Mouse (Mus musculus): Measurements from ENCODE around the gene B430306N03Rik. TPM values are rescaled to one million over a fixed set of nuclear protein-coding genes. Genes with fewer than 3 reads are reported as not detected.

B430306N03Rik gene
- polyA plus RNA-seq (2014; fragmentation: Illumina TruSeq; extraction: RNeasy Lipid Tissue Mini Kit (QIAGEN cat#74804); ENCODE audit: low read depth, low replicate concordance): 2.6 TPM

DNA sequence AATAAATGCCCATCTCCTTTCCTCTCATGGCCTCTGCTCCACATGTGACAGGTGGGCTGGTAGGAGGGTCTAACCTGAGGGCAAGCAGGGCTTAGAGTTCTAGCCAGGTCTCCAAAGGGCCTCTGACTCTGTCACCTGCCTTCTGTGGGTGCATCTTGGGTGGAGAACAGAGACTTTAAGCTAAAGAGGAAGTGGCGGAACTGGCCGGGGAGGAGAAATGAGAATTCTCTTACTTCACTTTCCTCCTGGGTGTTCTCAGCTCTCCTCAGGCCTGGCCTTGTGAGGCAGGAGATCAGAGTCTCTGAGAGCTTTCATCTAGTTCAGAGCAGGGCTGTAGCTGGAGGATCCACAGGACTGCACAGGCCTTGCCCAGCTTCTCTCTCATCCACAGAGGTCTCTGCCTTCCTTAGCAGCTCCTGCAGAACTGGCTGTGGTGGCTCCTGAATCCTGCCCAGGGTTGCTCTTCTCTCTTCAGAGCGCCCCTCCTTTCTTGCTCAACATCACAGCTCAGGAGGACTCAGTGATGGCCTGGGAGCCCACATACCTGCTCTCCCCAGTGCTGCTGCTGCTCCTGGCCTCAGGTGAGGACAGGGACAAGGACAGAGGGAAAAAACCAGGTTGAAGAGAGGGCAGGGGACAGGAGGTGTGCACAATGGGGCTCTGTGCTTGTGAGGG, at the start of gene B430306N03Rik:
Gene B430306N03Rik, plus strand, starts transcription at position 237 of the 675 bp plus-strand sequence.

DNA sequence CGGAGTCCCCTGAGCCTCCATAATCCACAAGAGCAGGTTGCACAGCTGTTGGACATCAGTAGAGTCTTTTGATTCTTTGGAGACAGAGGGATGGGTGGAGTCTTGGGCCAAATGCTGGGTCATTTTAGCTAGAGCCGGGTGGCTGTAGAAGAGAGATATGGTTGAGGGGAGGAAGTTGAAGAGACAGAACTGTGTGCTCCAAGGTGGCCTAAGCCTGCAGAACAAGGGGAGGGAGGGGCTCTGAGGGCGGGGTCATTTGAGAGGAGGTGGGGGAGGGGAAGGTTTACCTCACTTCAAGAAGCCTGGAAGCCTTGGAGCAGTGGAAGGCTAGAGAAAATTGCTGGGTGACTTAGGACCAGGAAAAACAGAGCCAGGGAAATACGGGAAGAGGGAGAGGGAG, 16.7 kb upstream of the B430306N03Rik start, which contains the start of gene Treml2:
Gene Treml2, plus strand, starts transcription at position 296 of the 400 bp plus-strand sequence.

DNA sequence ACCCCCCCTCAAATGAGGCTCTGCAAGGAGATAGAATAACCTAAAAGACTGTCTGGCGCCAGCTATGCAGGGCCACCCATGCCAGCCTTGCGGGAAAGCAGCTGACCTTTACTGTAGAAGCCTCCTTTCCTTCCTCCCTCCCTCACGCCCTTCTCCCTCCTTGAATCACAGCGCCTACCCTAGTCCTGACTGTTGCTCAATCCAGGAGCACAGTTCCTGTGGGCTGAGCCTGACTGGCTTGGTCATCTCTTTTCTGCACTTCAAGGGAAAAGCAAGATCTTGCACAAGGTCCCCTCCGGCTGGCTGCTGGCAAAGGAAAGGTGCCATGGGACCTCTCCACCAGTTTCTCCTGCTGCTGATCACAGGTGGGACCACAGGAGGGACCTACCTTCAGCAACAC, 30.3 kb downstream of the B430306N03Rik start, which contains the start of gene Trem2:
Gene Trem2, plus strand, starts transcription at position 171 of the 400 bp plus-strand sequence.

DNA sequence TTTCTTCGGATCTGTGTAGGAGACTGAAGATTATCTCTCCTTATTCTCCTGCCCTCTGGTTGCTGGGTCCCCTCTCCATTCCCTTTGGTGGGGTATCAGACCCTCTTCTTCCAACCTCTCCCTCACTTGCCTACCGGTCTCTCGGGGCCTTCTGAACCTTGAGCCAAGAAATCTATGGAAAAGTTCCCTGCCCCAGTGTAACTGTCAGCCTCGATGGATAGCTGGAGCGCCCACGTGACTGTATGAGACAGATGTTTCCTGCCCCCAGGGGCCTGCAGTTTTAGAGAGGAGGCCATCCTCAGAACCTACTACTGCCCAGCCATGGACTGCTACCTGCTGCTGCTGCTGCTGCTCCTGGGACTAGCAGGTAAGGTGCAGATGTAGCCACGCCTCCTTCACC, 43.7 kb downstream of the B430306N03Rik start, which contains the start of gene Treml1:
Gene Treml1, plus strand, starts transcription at position 301 of the 400 bp plus-strand sequence.

Other genes starting within 250 kb of the B430306N03Rik start
- 79.1 TPM for gene 1700067P10Rik, start 226.8 kb upstream of the B430306N03Rik start, polyA plus RNA-seq (2014; fragmentation: Illumina TruSeq; extraction: RNeasy Lipid Tissue Mini Kit (QIAGEN cat#74804); ENCODE audit: low read depth, low replicate concordance)
- not detected for gene 9830107B12Rik, start 169.9 kb upstream of the B430306N03Rik start, polyA plus RNA-seq (2014; fragmentation: Illumina TruSeq; extraction: RNeasy Lipid Tissue Mini Kit (QIAGEN cat#74804); ENCODE audit: low read depth, low replicate concordance)
- 0.11 TPM for gene A530064D06Rik, start 148.9 kb upstream of the B430306N03Rik start, polyA plus RNA-seq (2014; fragmentation: Illumina TruSeq; extraction: RNeasy Lipid Tissue Mini Kit (QIAGEN cat#74804); ENCODE audit: low read depth, low replicate concordance)
- gene Trem1, start 83.4 kb upstream of the B430306N03Rik start, polyA plus RNA-seq (2014; fragmentation: Illumina TruSeq; extraction: RNeasy Lipid Tissue Mini Kit (QIAGEN cat#74804); ENCODE audit: low read depth, low replicate concordance): 1.6 TPM
- not detected for gene Trem3, start 68.4 kb upstream of the B430306N03Rik start, polyA plus RNA-seq (2014; fragmentation: Illumina TruSeq; extraction: RNeasy Lipid Tissue Mini Kit (QIAGEN cat#74804); ENCODE audit: low read depth, low replicate concordance)
- not detected for gene Treml4, start 51.8 kb upstream of the B430306N03Rik start, polyA plus RNA-seq (2014; fragmentation: Illumina TruSeq; extraction: RNeasy Lipid Tissue Mini Kit (QIAGEN cat#74804); ENCODE audit: low read depth, low replicate concordance)
- gene Treml2, start 16.6 kb upstream of the B430306N03Rik start, polyA plus RNA-seq (2014; fragmentation: Illumina TruSeq; extraction: RNeasy Lipid Tissue Mini Kit (QIAGEN cat#74804); ENCODE audit: low read depth, low replicate concordance): not detected
- not detected for gene Trem2, start 30.3 kb downstream of the B430306N03Rik start, polyA plus RNA-seq (2014; fragmentation: Illumina TruSeq; extraction: RNeasy Lipid Tissue Mini Kit (QIAGEN cat#74804); ENCODE audit: low read depth, low replicate concordance)
- not detected for gene Treml1, start 43.8 kb downstream of the B430306N03Rik start, polyA plus RNA-seq (2014; fragmentation: Illumina TruSeq; extraction: RNeasy Lipid Tissue Mini Kit (QIAGEN cat#74804); ENCODE audit: low read depth, low replicate concordance)
- gene Nfya, start 93.8 kb downstream of the B430306N03Rik start, polyA plus RNA-seq (2014; fragmentation: Illumina TruSeq; extraction: RNeasy Lipid Tissue Mini Kit (QIAGEN cat#74804); ENCODE audit: low read depth, low replicate concordance): 12.8 TPM
- 43.5 TPM for gene Oard1, start 93.9 kb downstream of the B430306N03Rik start, polyA plus RNA-seq (2014; fragmentation: Illumina TruSeq; extraction: RNeasy Lipid Tissue Mini Kit (QIAGEN cat#74804); ENCODE audit: low read depth, low replicate concordance)
- gene Apobec2, start 116.8 kb downstream of the B430306N03Rik start, polyA plus RNA-seq (2014; fragmentation: Illumina TruSeq; extraction: RNeasy Lipid Tissue Mini Kit (QIAGEN cat#74804); ENCODE audit: low read depth, low replicate concordance): 0.39 TPM
- gene Tspo2, start 135.4 kb downstream of the B430306N03Rik start, polyA plus RNA-seq (2014; fragmentation: Illumina TruSeq; extraction: RNeasy Lipid Tissue Mini Kit (QIAGEN cat#74804); ENCODE audit: low read depth, low replicate concordance): not detected
- not detected for gene Unc5cl, start 138.8 kb downstream of the B430306N03Rik start, polyA plus RNA-seq (2014; fragmentation: Illumina TruSeq; extraction: RNeasy Lipid Tissue Mini Kit (QIAGEN cat#74804); ENCODE audit: low read depth, low replicate concordance)